Mouse (Mus musculus): Measurements from ENCODE around the gene Dok4. TPM values are rescaled to one million over a fixed set of nuclear protein-coding genes. Genes with fewer than 3 reads are reported as not detected.

Gene Dok4
- total RNA-seq, 4 experiments from 2014 or later, result 15.1 to 18.3 (median 17.3) TPM

Other genes starting within 250 kb of the Dok4 start
- 100 to 1,000 TPM; 141 to 161 (median 143) TPM for gene Arl2bp, start 209.7 kb downstream of the Dok4 start, total RNA-seq (2022)
- 10 to 100 TPM; 50.9 to 65.5 (median 55.6) TPM for gene Pllp, start 180.1 kb downstream of the Dok4 start, total RNA-seq (2022)
- gene Ccl22, start 130.7 kb downstream of the Dok4 start, total RNA-seq (2022), result under 1 TPM in 3 of 4 experiments, not detected in 1; 0.22 to 0.72 (median 0.39) TPM
- gene Cx3cl1, start 104.3 kb downstream of the Dok4 start, total RNA-seq (2022), result 100 to 1,000 TPM; 417 to 480 (median 456) TPM
- 10 to 100 TPM in 1 of 4 experiments, 1 to 10 TPM in 3; 8.3 to 13.8 (median 9.6) TPM for gene Ccl17, start 65.9 kb downstream of the Dok4 start, total RNA-seq (2022)
- 100 to 1,000 TPM in 1 of 4 experiments, 10 to 100 TPM in 3; 75.6 to 104 (median 90.6) TPM for gene Coq9, start 38.0 kb downstream of the Dok4 start, total RNA-seq (2022)
- gene Ciapin1, start 38.0 kb downstream of the Dok4 start, total RNA-seq (2022), result 10 to 100 TPM; 70.8 to 75.9 (median 72.0) TPM
- 10 to 100 TPM; 64.6 to 75.4 (median 67.0) TPM for gene Polr2c, start 18.9 kb downstream of the Dok4 start, total RNA-seq (2022)
- gene Ccdc102a, start 41.8 kb upstream of the Dok4 start, total RNA-seq (2022), result 1 to 10 TPM; 1.2 to 2.2 (median 1.8) TPM
- under 1 TPM in 3 of 4 experiments, not detected in 1; 0.17 to 0.95 (median 0.46) TPM for gene Adgrg5, start 47.4 kb upstream of the Dok4 start, total RNA-seq (2022)
- gene Adgrg1, start 98.4 kb upstream of the Dok4 start, total RNA-seq (2022), result 10 to 100 TPM; 72.9 to 94.8 (median 80.5) TPM
- gene Adgrg3, start 141.4 kb upstream of the Dok4 start, total RNA-seq (2022), result under 1 TPM in 2 of 4 experiments, not detected in 2; 0.27 to 0.30 TPM
- 1 to 10 TPM; 1.2 to 2.6 (median 1.9) TPM for gene Drc7, start 178.8 kb upstream of the Dok4 start, total RNA-seq (2022)
- gene Katnb1, start 204.9 kb upstream of the Dok4 start, total RNA-seq (2022), result 10 to 100 TPM; 46.1 to 50.9 (median 47.7) TPM